Mouse (Mus musculus): ENCODE data around the gene Selenos. TPM values are rescaled to one million over a fixed set of nuclear protein-coding genes. Genes with fewer than 3 reads are reported as not detected.

The Selenos gene
- polyA plus RNA-seq, 1 experiment: 109 TPM

GRCm38 (mm10) chr7:66104531-66104930 is 25.1 kb downstream of the Selenos start:
- TF ChIP-seq CTCF (IDR thresholded peaks at IDR 0.05; ENCODE audit: insufficient read depth, low read length): no peak
- no peak for TF ChIP-seq POLR2A (IDR thresholded peaks at IDR 0.05; ENCODE audit: borderline replicate concordance, extremely low read depth, low read depth, low read length)
- 90% methylated on average over 5 of the region's 5 CpGs for WGBS
- no peak for DNase-seq
- H3K4me1 ChIP-seq (ENCODE audit: control insufficient read depth, insufficient read depth, low read length): peaks cover 11% of the 10 kb centered on the region
- no peak overlapping the region for H3K4me3 ChIP-seq (replicated peaks; ENCODE audit: extremely low read depth, low read depth, low read length)

- no peak for TF ChIP-seq POLR2A (IDR thresholded peaks at IDR 0.05; ENCODE audit: borderline replicate concordance, extremely low read depth, low read depth, low read length)
- TF ChIP-seq CTCF (IDR thresholded peaks at IDR 0.05; ENCODE audit: insufficient read depth, low read length): no peak
- no peak for DNase-seq
- peaks cover 14% of the 10 kb centered on the region for H3K4me1 ChIP-seq (ENCODE audit: control insufficient read depth, insufficient read depth, low read length)
- 29% methylated on average over 4 of the region's 4 CpGs for WGBS
- no peak overlapping the region for H3K4me3 ChIP-seq (replicated peaks; ENCODE audit: extremely low read depth, low read depth, low read length)
Observed at GRCm38 (mm10) chr7:66105771-66106170, 26.3 kb downstream of the Selenos start.

- no peak for DNase-seq
Observed at GRCm38 (mm10) chr7:66106581-66107056, 27.2 kb downstream of the Selenos start.

GRCm38 (mm10) chr7:66107206-66107605 is 27.8 kb downstream of the Selenos start:
- WGBS: 58% methylated on average over 11 of the region's 11 CpGs
- TF ChIP-seq CTCF (IDR thresholded peaks at IDR 0.05; ENCODE audit: insufficient read depth, low read length) (no peak), POLR2A (IDR thresholded peaks at IDR 0.05; ENCODE audit: borderline replicate concordance, extremely low read depth, low read depth, low read length) (no peak)
- H3K4me1 ChIP-seq (ENCODE audit: control insufficient read depth, insufficient read depth, low read length): peaks cover 14% of the 10 kb centered on the region
- H3K4me3 ChIP-seq (replicated peaks; ENCODE audit: extremely low read depth, low read depth, low read length): no peak overlapping the region
- no peak for DNase-seq

More at GRCm38 (mm10) chr7:66106581-66107056, 27.2 kb downstream of the Selenos start:
- TF ChIP-seq POLR2A (IDR thresholded peaks at IDR 0.05; ENCODE audit: borderline replicate concordance, extremely low read depth, low read depth, low read length): no peak
- no peak for TF ChIP-seq CTCF (IDR thresholded peaks at IDR 0.05; ENCODE audit: insufficient read depth, low read length)
- H3K4me1 ChIP-seq (ENCODE audit: control insufficient read depth, insufficient read depth, low read length): peaks cover 14% of the 10 kb centered on the region
- H3K4me3 ChIP-seq (replicated peaks; ENCODE audit: extremely low read depth, low read depth, low read length): peak overlapping the region; percentile 32
- WGBS: 42% methylated on average over 7 of the region's 7 CpGs

- H3K4me1 ChIP-seq (ENCODE audit: control insufficient read depth, insufficient read depth, low read length): peaks cover 14% of the 10 kb centered on the region
- TF ChIP-seq POLR2A (IDR thresholded peaks at IDR 0.05; ENCODE audit: borderline replicate concordance, extremely low read depth, low read depth, low read length) (no peak), CTCF (IDR thresholded peaks at IDR 0.05; ENCODE audit: insufficient read depth, low read length) (peak; percentile 28; the same call in 1 of the 2 replicates)
- no peak for DNase-seq
- WGBS: 15% methylated on average over 7 of the region's 7 CpGs
- no peak overlapping the region for H3K4me3 ChIP-seq (replicated peaks; ENCODE audit: extremely low read depth, low read depth, low read length)
Observed at GRCm38 (mm10) chr7:66107930-66108329, 28.5 kb downstream of the Selenos start.

- TF ChIP-seq POLR2A (IDR thresholded peaks at IDR 0.05; ENCODE audit: borderline replicate concordance, extremely low read depth, low read depth, low read length) (peak; percentile 75; the same call in 1 of the 2 replicates), CTCF (IDR thresholded peaks at IDR 0.05; ENCODE audit: insufficient read depth, low read length) (no peak)
- 5% methylated on average over 104 of the region's 123 CpGs for WGBS
- peak; percentile 88 for DNase-seq
- Histone ChIP-seq H3K4me1 (ENCODE audit: control insufficient read depth, insufficient read depth, low read length) (peaks cover 15% of the 10 kb centered on the region), H3K4me3 (replicated peaks; ENCODE audit: extremely low read depth, low read depth, low read length) (peak within 1 kb of the TSS; percentile 91)
Observed at GRCm38 (mm10) chr7:66108961-66109854, 29.8 kb downstream of the Selenos start, which contains the start of gene Chsy1. Gene Chsy1 (plus strand): TSS chr7:66109515.

GRCm38 (mm10) chr7:66109855-66110635 is 30.6 kb downstream of the Selenos start:
- peak; percentile 52 for DNase-seq
- Histone ChIP-seq H3K4me1 (ENCODE audit: control insufficient read depth, insufficient read depth, low read length) (peaks cover 16% of the 10 kb centered on the region), H3K4me3 (replicated peaks; ENCODE audit: extremely low read depth, low read depth, low read length) (peak overlapping the region; percentile 91)
- no peak for TF ChIP-seq CTCF (IDR thresholded peaks at IDR 0.05; ENCODE audit: insufficient read depth, low read length)
- TF ChIP-seq POLR2A (IDR thresholded peaks at IDR 0.05; ENCODE audit: borderline replicate concordance, extremely low read depth, low read depth, low read length): no peak
- 5% methylated on average over 76 of the region's 77 CpGs for WGBS

- WGBS: 19% methylated on average over 10 of the region's 10 CpGs
- H3K4me3 ChIP-seq (replicated peaks; ENCODE audit: extremely low read depth, low read depth, low read length): peak overlapping the region; percentile 91
- DNase-seq: no peak
- no peak for TF ChIP-seq POLR2A (IDR thresholded peaks at IDR 0.05; ENCODE audit: borderline replicate concordance, extremely low read depth, low read depth, low read length)
- no peak for TF ChIP-seq CTCF (IDR thresholded peaks at IDR 0.05; ENCODE audit: insufficient read depth, low read length)
- peaks cover 16% of the 10 kb centered on the region for H3K4me1 ChIP-seq (ENCODE audit: control insufficient read depth, insufficient read depth, low read length)
Observed at GRCm38 (mm10) chr7:66110636-66111112, 31.2 kb downstream of the Selenos start.

GRCm38 (mm10) chr7:66111211-66111610 is 31.8 kb downstream of the Selenos start:
- 69% methylated on average over 10 of the region's 10 CpGs for WGBS
- TF ChIP-seq POLR2A (IDR thresholded peaks at IDR 0.05; ENCODE audit: borderline replicate concordance, extremely low read depth, low read depth, low read length) (no peak), CTCF (IDR thresholded peaks at IDR 0.05; ENCODE audit: insufficient read depth, low read length) (no peak)
- Histone ChIP-seq H3K4me1 (ENCODE audit: control insufficient read depth, insufficient read depth, low read length) (peaks cover 18% of the 10 kb centered on the region), H3K4me3 (replicated peaks; ENCODE audit: extremely low read depth, low read depth, low read length) (peak overlapping the region; percentile 91)
- DNase-seq: no peak

Data from lung, adult 2 months (tissue).